Mouse (Mus musculus) heart, adult 18-20 months (tissue): ENCODE measurements around the gene Prkg2. TPM values are rescaled to one million over a fixed set of nuclear protein-coding genes. Genes with fewer than 3 reads are reported as not detected.

Experiments
- DNase-seq, 2 experiments: peaks; one replicate each; pipeline ENCODE4 v3.0.0; 2021 to 2022; ENCODE audit warnings: mixed read lengths in 1 of 2
- total RNA-seq, 2 experiments: library from RNA; stranded (reverse); gene quantifications; 2 replicates each; pipeline ENCODE4 v1.2.3; 2021

The Prkg2 gene
- total RNA-seq, 2 experiments from 2014 or later, result 0.22 to 0.39 TPM

GRCm38 (mm10) chr5:98900926-98901325 is 136.2 kb downstream of the Prkg2 start:
- no peak for DNase-seq

- no peak for DNase-seq
Measured at GRCm38 (mm10) chr5:98897946-98898345, 139.2 kb downstream of the Prkg2 start.

- DNase-seq, result no peak
Measured at GRCm38 (mm10) chr5:98894281-98894680, 142.9 kb downstream of the Prkg2 start.

- DNase-seq, result no peak
Measured at GRCm38 (mm10) chr5:98890544-98891050, 146.6 kb downstream of the Prkg2 start.

- no peak for DNase-seq
Measured at GRCm38 (mm10) chr5:98882096-98882495, 155.1 kb downstream of the Prkg2 start.

Other genes starting within 250 kb of the Prkg2 start
- gene Bmp3, start 182.9 kb downstream of the Prkg2 start, total RNA-seq, result under 1 TPM; 0.52 to 0.54 TPM